Mouse (Mus musculus) thymus, adult 2 months (tissue): Measurements from ENCODE around the gene Luc7l.

Source experiments
- CTCF ChIP-seq: fragments of 200-500 bp; IDR thresholded peaks from 2 replicates; pipeline ENCODE4 v1.5.1; 2012; ENCODE audit warnings: mild to moderate bottlenecking, control low read depth, low read length, moderate library complexity, borderline replicate concordance; ENCODE audit not compliant: control insufficient read depth, poor library complexity, insufficient read depth; ENCODE audit errors: extremely low read depth
- POLR2A ChIP-seq: fragments of 200-500 bp; IDR thresholded peaks from 2 replicates; pipeline ENCODE4 v1.6.1; 2012; ENCODE audit warnings: mild to moderate bottlenecking, low read length, control low read depth, moderate library complexity; ENCODE audit not compliant: control insufficient read depth, poor library complexity, insufficient read depth; ENCODE audit errors: extremely low read depth

GRCm38 (mm10) chr17:26204766-26205165 lies 47.9 kb upstream of the Luc7l start:
- no peak for TF ChIP-seq POLR2A
- no peak for TF ChIP-seq CTCF
